Mouse (Mus musculus): ENCODE measurements at regions not wholly inside any gene's neighbourhood (a gene's known extent, or its start where the extent isn't known, plus 50 kb on each side); places are given as distances from the start of the nearest gene placed in this dataset.
A peak's percentile ranks its signal among the peaks of the same experiment; 100 is the strongest.

- peak; percentile 43; the same call in 1 of the 2 replicates for ATAC-seq (ENCODE audit: low FRiP score)
- Histone ChIP-seq H3K9me3 (ENCODE audit: control insufficient read depth, low read length) (no peaks in the 10 kb centered on the region), H3K4me2 (replicated peaks; ENCODE audit: low read depth, low read length) (no peak overlapping the region), H3K4me1 (replicated peaks; ENCODE audit: control insufficient read depth, insufficient read depth, low read length) (no peaks in the 10 kb centered on the region), H3K9ac (ENCODE audit: low read depth, low read length) (no peak overlapping the region), H3K4me3 (ENCODE audit: low read depth, low read length) (no peak overlapping the region), H3K27me3 (ENCODE audit: control insufficient read depth, insufficient read depth, low read length) (no peaks in the 10 kb centered on the region), H3K36me3 (ENCODE audit: control insufficient read depth, insufficient read depth, low read length) (no peaks in the 10 kb centered on the region), H3K27ac (ENCODE audit: low read depth, low read length) (no peak overlapping the region)
- WGBS, result 86% methylated on average over 4 of the region's 4 CpGs
- no peak for DNase-seq (ENCODE audit: low spot score)
Measured at GRCm38 (mm10) chr16:71004211-71004610, 690.5 kb downstream of the Gbe1 start.

- Histone ChIP-seq H3K4me3 (ENCODE audit: low read depth, low read length) (no peak overlapping the region), H3K36me3 (ENCODE audit: control insufficient read depth, insufficient read depth, low read length) (no peaks in the 10 kb centered on the region), H3K9me3 (ENCODE audit: control insufficient read depth, low read length) (no peaks in the 10 kb centered on the region), H3K9ac (ENCODE audit: low read depth, low read length) (no peak overlapping the region), H3K4me1 (replicated peaks; ENCODE audit: control insufficient read depth, insufficient read depth, low read length) (no peaks in the 10 kb centered on the region), H3K27me3 (ENCODE audit: control insufficient read depth, insufficient read depth, low read length) (no peaks in the 10 kb centered on the region), H3K27ac (ENCODE audit: low read depth, low read length) (no peak overlapping the region), H3K4me2 (replicated peaks; ENCODE audit: low read depth, low read length) (no peak overlapping the region)
- WGBS, result 75% methylated on average over 2 of the region's 2 CpGs
- DNase-seq (ENCODE audit: low spot score) (no peak), ATAC-seq (ENCODE audit: low FRiP score) (no peak)
Measured at GRCm38 (mm10) chr16:71043381-71043780, 729.6 kb downstream of the Gbe1 start.

- no peak overlapping the region for H3K27ac ChIP-seq (ENCODE audit: low read depth, low read length)
Measured at GRCm38 (mm10) chr16:71054258-71054657, 740.5 kb downstream of the Gbe1 start.

GRCm38 (mm10) chr16:71062754-71063153 is 749.0 kb downstream of the Gbe1 start:
- H3K4me1 ChIP-seq (replicated peaks; ENCODE audit: control insufficient read depth, insufficient read depth, low read length), result no peaks in the 10 kb centered on the region
- ATAC-seq (ENCODE audit: low FRiP score), result no peak
- H3K4me2 ChIP-seq (replicated peaks; ENCODE audit: low read depth, low read length), result no peak overlapping the region
- no peaks in the 10 kb centered on the region for H3K27me3 ChIP-seq (ENCODE audit: control insufficient read depth, insufficient read depth, low read length)
- no peaks in the 10 kb centered on the region for H3K9me3 ChIP-seq (ENCODE audit: control insufficient read depth, low read length)
- no peak for DNase-seq (ENCODE audit: low spot score)
- H3K27ac ChIP-seq (ENCODE audit: low read depth, low read length), result no peak overlapping the region
- WGBS, result 83% methylated on average over 3 of the region's 3 CpGs
- no peaks in the 10 kb centered on the region for H3K36me3 ChIP-seq (ENCODE audit: control insufficient read depth, insufficient read depth, low read length)
- H3K4me3 ChIP-seq (ENCODE audit: low read depth, low read length), result no peak overlapping the region
- no peak overlapping the region for H3K9ac ChIP-seq (ENCODE audit: low read depth, low read length)

More at GRCm38 (mm10) chr16:71054258-71054657, 740.5 kb downstream of the Gbe1 start:
- Histone ChIP-seq H3K9ac (ENCODE audit: low read depth, low read length) (no peak overlapping the region), H3K9me3 (ENCODE audit: control insufficient read depth, low read length) (no peaks in the 10 kb centered on the region), H3K4me2 (replicated peaks; ENCODE audit: low read depth, low read length) (no peak overlapping the region), H3K36me3 (ENCODE audit: control insufficient read depth, insufficient read depth, low read length) (no peaks in the 10 kb centered on the region), H3K4me1 (replicated peaks; ENCODE audit: control insufficient read depth, insufficient read depth, low read length) (no peaks in the 10 kb centered on the region), H3K4me3 (ENCODE audit: low read depth, low read length) (no peak overlapping the region), H3K27me3 (ENCODE audit: control insufficient read depth, insufficient read depth, low read length) (no peaks in the 10 kb centered on the region)
- ATAC-seq (ENCODE audit: low FRiP score) (no peak), DNase-seq (ENCODE audit: low spot score) (no peak)
- 68% methylated on average over 2 of the region's 2 CpGs for WGBS

- Histone ChIP-seq H3K4me1 (replicated peaks; ENCODE audit: control insufficient read depth, insufficient read depth, low read length) (no peaks in the 10 kb centered on the region), H3K36me3 (ENCODE audit: control insufficient read depth, insufficient read depth, low read length) (no peaks in the 10 kb centered on the region), H3K27ac (ENCODE audit: low read depth, low read length) (no peak overlapping the region), H3K27me3 (ENCODE audit: control insufficient read depth, insufficient read depth, low read length) (no peaks in the 10 kb centered on the region), H3K4me2 (replicated peaks; ENCODE audit: low read depth, low read length) (no peak overlapping the region), H3K9ac (ENCODE audit: low read depth, low read length) (no peak overlapping the region), H3K4me3 (ENCODE audit: low read depth, low read length) (no peak overlapping the region), H3K9me3 (ENCODE audit: control insufficient read depth, low read length) (no peaks in the 10 kb centered on the region)
- 83% methylated on average over 3 of the region's 3 CpGs for WGBS
- no peak for ATAC-seq (ENCODE audit: low FRiP score)
- no peak for DNase-seq (ENCODE audit: low spot score)
Measured at GRCm38 (mm10) chr16:71063361-71063932, 749.7 kb downstream of the Gbe1 start.

GRCm38 (mm10) chr16:71070186-71070585 is 756.4 kb downstream of the Gbe1 start:
- Histone ChIP-seq H3K4me1 (replicated peaks; ENCODE audit: control insufficient read depth, insufficient read depth, low read length) (no peaks in the 10 kb centered on the region), H3K27me3 (ENCODE audit: control insufficient read depth, insufficient read depth, low read length) (no peaks in the 10 kb centered on the region), H3K9me3 (ENCODE audit: control insufficient read depth, low read length) (no peaks in the 10 kb centered on the region), H3K36me3 (ENCODE audit: control insufficient read depth, insufficient read depth, low read length) (no peaks in the 10 kb centered on the region), H3K4me2 (replicated peaks; ENCODE audit: low read depth, low read length) (no peak overlapping the region), H3K9ac (ENCODE audit: low read depth, low read length) (no peak overlapping the region), H3K27ac (ENCODE audit: low read depth, low read length) (no peak overlapping the region), H3K4me3 (ENCODE audit: low read depth, low read length) (no peak overlapping the region)
- ATAC-seq (ENCODE audit: low FRiP score) (no peak), DNase-seq (ENCODE audit: low spot score) (no peak)

- H3K4me2 ChIP-seq (replicated peaks; ENCODE audit: low read depth, low read length), result no peak overlapping the region
- no peaks in the 10 kb centered on the region for H3K4me1 ChIP-seq (replicated peaks; ENCODE audit: control insufficient read depth, insufficient read depth, low read length)
- H3K36me3 ChIP-seq (ENCODE audit: control insufficient read depth, insufficient read depth, low read length), result no peaks in the 10 kb centered on the region
- H3K27me3 ChIP-seq (ENCODE audit: control insufficient read depth, insufficient read depth, low read length), result no peaks in the 10 kb centered on the region
- H3K9me3 ChIP-seq (ENCODE audit: control insufficient read depth, low read length), result no peaks in the 10 kb centered on the region
- no peak overlapping the region for H3K27ac ChIP-seq (ENCODE audit: low read depth, low read length)
- ATAC-seq (ENCODE audit: low FRiP score) (no peak), DNase-seq (ENCODE audit: low spot score) (no peak)
- no peak overlapping the region for H3K9ac ChIP-seq (ENCODE audit: low read depth, low read length)
- WGBS, result 86% methylated on average over 3 of the region's 3 CpGs
- H3K4me3 ChIP-seq (ENCODE audit: low read depth, low read length), result no peak overlapping the region
Measured at GRCm38 (mm10) chr16:71102829-71103228, 789.1 kb downstream of the Gbe1 start.

- no peak for DNase-seq (ENCODE audit: low spot score)
- WGBS, result 97% methylated on average over 1 of the region's 1 CpGs
- no peak for ATAC-seq (ENCODE audit: low FRiP score)
- no peaks in the 10 kb centered on the region for H3K36me3 ChIP-seq (ENCODE audit: control insufficient read depth, insufficient read depth, low read length)
- H3K27me3 ChIP-seq (ENCODE audit: control insufficient read depth, insufficient read depth, low read length), result no peaks in the 10 kb centered on the region
- no peak overlapping the region for H3K4me3 ChIP-seq (ENCODE audit: low read depth, low read length)
- no peak overlapping the region for H3K4me2 ChIP-seq (replicated peaks; ENCODE audit: low read depth, low read length)
- no peak overlapping the region for H3K27ac ChIP-seq (ENCODE audit: low read depth, low read length)
- no peaks in the 10 kb centered on the region for H3K9me3 ChIP-seq (ENCODE audit: control insufficient read depth, low read length)
- no peak overlapping the region for H3K9ac ChIP-seq (ENCODE audit: low read depth, low read length)
- no peaks in the 10 kb centered on the region for H3K4me1 ChIP-seq (replicated peaks; ENCODE audit: control insufficient read depth, insufficient read depth, low read length)
Measured at GRCm38 (mm10) chr16:71108979-71109378, 795.2 kb downstream of the Gbe1 start.

- Histone ChIP-seq H3K4me2 (replicated peaks; ENCODE audit: low read depth, low read length) (no peak overlapping the region), H3K4me1 (replicated peaks; ENCODE audit: control insufficient read depth, insufficient read depth, low read length) (no peaks in the 10 kb centered on the region), H3K27ac (ENCODE audit: low read depth, low read length) (no peak overlapping the region), H3K4me3 (ENCODE audit: low read depth, low read length) (no peak overlapping the region), H3K9me3 (ENCODE audit: control insufficient read depth, low read length) (no peaks in the 10 kb centered on the region), H3K36me3 (ENCODE audit: control insufficient read depth, insufficient read depth, low read length) (no peaks in the 10 kb centered on the region), H3K9ac (ENCODE audit: low read depth, low read length) (no peak overlapping the region), H3K27me3 (ENCODE audit: control insufficient read depth, insufficient read depth, low read length) (no peaks in the 10 kb centered on the region)
- no peak for DNase-seq (ENCODE audit: low spot score)
- no peak for ATAC-seq (ENCODE audit: low FRiP score)
- WGBS, result 86% methylated on average over 3 of the region's 3 CpGs
Measured at GRCm38 (mm10) chr16:71114301-71114700, 800.6 kb downstream of the Gbe1 start.

All from hindbrain, embryonic 11.5 days (tissue).